Comparison of ENCODE assay signal across 7 mouse cellular contexts in the genomic region with DNA sequence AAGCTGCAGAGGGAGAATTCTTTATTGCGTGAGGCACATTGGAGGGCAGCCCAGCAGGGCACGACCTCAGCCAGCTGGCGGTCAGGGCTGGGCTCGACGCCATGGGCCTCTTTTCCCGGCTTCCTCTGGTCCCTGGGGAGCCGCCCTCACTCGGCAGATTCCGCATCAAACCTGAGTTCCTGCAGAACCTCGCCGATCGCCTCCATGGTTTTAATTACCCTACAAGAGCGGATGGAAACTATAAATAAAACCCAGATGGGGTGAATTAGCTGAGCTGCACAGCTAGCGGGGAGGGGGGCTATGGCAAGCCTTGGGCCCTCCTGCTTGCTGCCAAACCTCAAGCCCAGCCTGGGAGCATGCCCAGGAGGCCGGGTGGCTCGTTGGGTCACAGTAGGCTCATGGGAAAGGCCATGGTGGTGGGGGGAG. TPM values are rescaled to one million over a fixed set of nuclear protein-coding genes. Genes with fewer than 3 reads are reported as not detected.
DNase-seq lines count a peak whose midpoint lies in the region.

No protein-coding gene starts in this region.

- 69% methylated on average over 16 of the region's 16 CpGs for WGBS in heart, embryonic 10.5 days

- peaks cover 63% of the 10 kb centered on the region for H3K4me1 ChIP-seq in heart, embryonic 10.5 days

- intact Hi-C loops in left cerebral cortex, postnatal 25 days (cut with DNase I) = no loop called here

- 0 out of 2 replicates have a peak overlapping the region, but pooled peaks have one; percentile 1 for H3K4me3 ChIP-seq in heart, embryonic 10.5 days

- peaks cover 56% of the 10 kb centered on the region for H3K27me3 ChIP-seq in heart, embryonic 10.5 days (ENCODE audit: insufficient read depth, poor library complexity, severe bottlenecking)

- H3K36me3 ChIP-seq in heart, embryonic 10.5 days = peaks cover 34% of the 10 kb centered on the region

- H3K9me3 ChIP-seq in heart, embryonic 10.5 days = no peaks in the 10 kb centered on the region

- no peak overlapping the region for H3K27ac ChIP-seq in heart, embryonic 10.5 days

- DNase-seq in right cerebral cortex, adult 2 months (ENCODE audit: low spot score in 2 of 2) = peak; percentile 47 to 53
- DNase-seq in right cerebral cortex, postnatal 36 days (ENCODE audit: low spot score in 2 of 2) = no peak
- peak; percentile 76 for DNase-seq in embryo, embryonic 10.5 days (ENCODE audit: low spot score)
- no peak for DNase-seq in heart, embryonic 10.5 days (ENCODE audit: low spot score)
- peak; percentile 47 for DNase-seq in left cerebral cortex, postnatal 25 days (ENCODE audit: low spot score in 2 of 2)
- DNase-seq in ovary, postnatal 36 days (ENCODE audit: low spot score) = peak; percentile 67
- DNase-seq in spleen, adult 12 weeks (ENCODE audit: low spot score) = no peak

RNA-seq across cellular contexts. Expression of gene Rex1bd, which starts 2.2 kb away (rescaled TPM):
- polyA plus RNA-seq in heart, embryonic 10.5 days (2016; fragmentation: Nextera tagmentation; extraction: Ambion mirVana) = 127 and 128 TPM in 2 replicates
- total RNA-seq in left cerebral cortex, postnatal 25 days (2021) = 100 to 1,000 TPM; 104 TPM

RNA-seq across cellular contexts. Expression of gene Uba52, which starts 6.3 kb away (rescaled TPM):
- 751 and 801 TPM in 2 replicates for polyA plus RNA-seq in heart, embryonic 10.5 days (2016; fragmentation: Nextera tagmentation; extraction: Ambion mirVana)
- total RNA-seq in left cerebral cortex, postnatal 25 days (2021) = 100 to 1,000 TPM; 886 to 927 TPM

RNA-seq across cellular contexts. Expression of gene Crlf1, which starts 11.3 kb away (rescaled TPM):
- polyA plus RNA-seq in heart, embryonic 10.5 days (2016; fragmentation: Nextera tagmentation; extraction: Ambion mirVana) = 1.8 and 3.2 TPM in 2 replicates
- total RNA-seq in left cerebral cortex, postnatal 25 days (2021) = 1 to 10 TPM; 2.3 to 3.5 TPM

RNA-seq across cellular contexts. Expression of gene Tmem59l, which starts 17.1 kb away (rescaled TPM):
- polyA plus RNA-seq in heart, embryonic 10.5 days (2016; fragmentation: Nextera tagmentation; extraction: Ambion mirVana) = 1.2 and 3.6 TPM in 2 replicates
- 100 to 1,000 TPM; 264 to 286 TPM for total RNA-seq in left cerebral cortex, postnatal 25 days (2021)

RNA-seq across cellular contexts. Expression of gene Fkbp8, which starts 23.2 kb away (rescaled TPM):
- 295 and 310 TPM in 2 replicates for polyA plus RNA-seq in heart, embryonic 10.5 days (2016; fragmentation: Nextera tagmentation; extraction: Ambion mirVana)
- total RNA-seq in left cerebral cortex, postnatal 25 days (2021) = 100 to 1,000 TPM; 403 TPM

Comparison
In these comparisons a context has a peak if more than half of its experiments do, and no peak if none do; other contexts are left out.
1. DNase-seq: peak in right cerebral cortex, adult 2 months (2 of 2), embryo, embryonic 10.5 days (single experiment), left cerebral cortex, postnatal 25 days (2 of 2) and ovary, postnatal 36 days (single experiment); none in right cerebral cortex, postnatal 36 days (0 of 2), heart, embryonic 10.5 days (single experiment) and spleen, adult 12 weeks (single experiment).